Mouse (Mus musculus) layer of hippocampus, adult 18-20 months (tissue): ENCODE measurements at regions not wholly inside any gene's neighbourhood (a gene's known extent, or its start where the extent isn't known, plus 50 kb on each side); places are given as distances from the start of the nearest gene placed in this dataset.

Source experiments
- DNase-seq, 2 experiments: peaks; one replicate each; pipeline ENCODE4 v3.0.0; 2022; ENCODE audit warnings: low spot score in 2 of 2

DNA sequence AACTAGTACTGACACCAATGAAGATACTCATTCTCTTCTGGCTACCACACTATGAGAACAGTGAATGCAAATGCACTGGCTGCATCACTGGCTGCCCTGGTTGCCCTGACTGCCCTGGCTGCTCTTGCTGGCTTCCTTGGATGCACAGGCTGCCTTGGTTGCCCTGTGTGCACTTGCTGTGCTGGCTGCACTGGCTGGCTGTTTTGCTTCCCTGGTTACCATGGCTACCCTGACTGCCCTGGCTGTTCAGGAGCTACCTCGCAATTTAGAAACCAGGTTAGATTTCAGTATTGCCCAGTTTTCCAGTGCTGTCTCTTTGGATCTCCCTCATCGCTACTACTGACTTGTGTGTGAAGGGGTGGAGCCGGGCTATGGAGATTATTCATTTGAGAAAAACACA, 175.7 kb downstream of the Fat4 start:
- DNase-seq, result no peak

DNA sequence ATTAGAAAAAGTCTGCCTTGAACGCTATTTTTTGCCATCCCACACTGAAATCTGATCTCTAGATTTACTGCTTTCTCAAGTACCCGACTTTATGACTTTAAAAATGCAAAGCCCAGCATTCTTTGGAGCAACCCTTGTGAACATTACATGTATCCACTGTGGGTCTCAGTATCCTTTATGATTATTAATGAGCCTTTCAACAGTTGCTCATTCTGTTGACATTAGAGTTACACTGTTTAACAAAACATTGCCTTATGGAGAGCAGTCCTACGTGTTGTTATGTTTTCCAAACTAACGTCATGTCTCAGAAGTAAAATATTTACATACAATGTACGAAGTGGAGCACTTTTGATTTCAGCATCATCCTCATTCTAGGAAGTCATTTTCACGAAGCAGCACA, 178.7 kb downstream of the Fat4 start:
- no peak for DNase-seq

DNA sequence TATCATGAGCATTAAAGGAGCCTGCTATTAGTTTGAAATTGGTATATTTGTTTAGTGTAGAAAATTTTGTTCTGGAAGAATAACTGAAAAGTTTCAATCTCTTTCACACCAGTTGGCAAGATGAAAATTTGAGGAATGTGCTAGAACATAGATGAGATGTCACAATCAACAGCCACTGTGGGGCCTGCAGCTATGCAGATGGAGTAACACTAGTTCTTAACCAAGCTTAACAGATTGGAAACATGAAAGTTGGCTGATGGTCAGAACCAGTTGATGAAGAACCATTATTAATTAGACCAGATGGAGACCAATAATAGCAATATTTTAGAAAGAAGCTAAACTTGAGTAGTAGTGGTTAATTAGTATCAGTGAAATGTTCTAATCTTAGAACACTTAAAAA, 182.3 kb downstream of the Fat4 start:
- peak; percentile 22 to 78 for DNase-seq

DNA sequence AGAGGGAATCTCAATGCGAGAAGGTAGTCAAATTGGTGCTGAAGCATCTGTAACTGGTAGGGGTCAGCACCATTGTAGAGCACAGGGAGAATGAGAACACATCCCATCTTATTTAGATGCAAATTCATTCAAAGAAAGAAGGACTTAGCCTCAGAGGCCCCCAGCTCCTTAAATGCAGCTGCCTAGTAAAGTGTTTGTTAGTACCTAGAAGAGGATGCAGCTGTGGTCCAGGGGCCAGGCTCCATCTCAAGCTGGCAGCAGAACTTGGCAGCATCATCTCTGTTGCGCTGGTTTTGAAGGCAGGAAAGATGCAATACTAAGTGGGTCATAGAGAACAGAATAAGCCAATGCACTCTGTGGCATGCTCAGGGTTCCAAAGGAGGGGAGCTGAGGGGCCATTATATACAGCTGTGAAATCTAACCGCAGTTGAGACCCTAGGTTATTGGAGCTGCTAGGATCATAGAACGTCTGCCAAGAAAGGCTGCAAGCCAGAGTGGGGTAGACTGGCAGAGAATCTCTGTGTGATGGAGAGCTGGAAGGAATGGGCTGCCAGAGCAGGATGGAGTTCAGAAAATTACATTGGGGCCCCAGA, 196.0 kb downstream of the Fat4 start:
- no peak for DNase-seq

DNA sequence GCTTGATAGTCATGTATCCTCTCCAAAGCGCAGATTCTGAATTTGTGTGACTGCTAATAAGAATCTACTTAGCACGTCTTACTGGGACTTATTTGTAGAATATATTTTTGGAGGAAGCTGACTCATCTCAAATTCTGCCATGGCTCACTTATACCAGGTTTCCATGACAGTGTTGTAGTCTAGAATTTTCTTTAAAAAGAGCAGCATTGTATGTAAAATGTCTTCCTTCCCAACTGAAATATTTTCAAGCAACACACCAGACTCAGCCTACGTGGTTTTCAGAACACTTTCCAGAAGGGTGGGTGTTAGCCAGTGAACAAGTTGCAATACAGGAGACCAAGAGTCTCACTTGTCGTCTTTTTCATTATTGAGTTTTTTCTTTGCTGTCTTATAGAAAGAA, 202.2 kb downstream of the Fat4 start:
- no peak for DNase-seq

DNA sequence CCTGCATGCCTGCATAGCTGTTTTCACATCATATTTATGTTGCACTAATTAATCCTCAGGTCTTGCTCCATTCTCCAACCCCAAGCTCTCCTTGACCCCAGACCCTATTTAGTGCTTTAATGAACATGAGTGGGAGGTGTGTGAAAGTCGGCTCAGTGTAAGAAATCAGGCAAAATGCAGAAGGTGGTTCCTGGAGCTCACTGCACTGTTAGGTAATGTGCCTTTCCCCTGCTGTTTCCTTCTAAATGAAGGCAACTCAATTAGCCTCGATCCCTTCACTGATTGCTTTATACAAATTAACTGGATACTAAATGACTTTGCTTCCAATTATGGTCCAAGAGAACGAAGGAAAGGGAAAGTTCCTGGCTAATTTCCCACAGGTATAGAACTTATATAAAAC, 215.6 kb downstream of the Fat4 start:
- no peak for DNase-seq

DNA sequence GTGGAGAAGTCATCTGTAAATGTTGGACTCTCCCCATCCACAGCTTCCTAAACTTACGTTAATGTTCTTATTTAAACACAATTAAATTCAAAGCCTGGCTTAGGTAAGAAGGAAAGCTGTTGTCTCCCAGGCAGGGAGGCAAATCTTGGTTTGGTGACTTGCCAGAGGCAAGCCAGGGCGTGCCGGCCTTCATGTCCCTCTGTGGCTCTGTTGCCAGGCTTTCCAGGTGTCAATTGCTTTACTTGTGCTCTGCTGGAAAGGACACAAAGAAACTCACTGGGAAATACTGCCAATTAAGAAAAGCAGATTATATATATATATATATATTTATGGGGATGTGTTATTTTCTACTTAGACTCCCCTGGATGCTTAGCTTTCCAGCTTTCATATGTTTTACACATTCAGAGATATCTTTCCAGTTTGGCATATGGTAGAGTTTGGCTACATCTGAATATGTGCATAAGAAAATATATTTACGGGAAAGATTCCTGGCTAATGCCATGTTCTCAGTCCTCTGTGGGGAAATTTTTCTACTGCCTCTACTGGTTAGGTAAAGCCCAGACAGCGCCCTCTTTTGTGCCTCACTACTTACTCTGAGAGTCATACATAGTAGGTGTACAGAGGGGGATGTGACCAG, 223.1 kb downstream of the Fat4 start:
- no peak for DNase-seq

DNA sequence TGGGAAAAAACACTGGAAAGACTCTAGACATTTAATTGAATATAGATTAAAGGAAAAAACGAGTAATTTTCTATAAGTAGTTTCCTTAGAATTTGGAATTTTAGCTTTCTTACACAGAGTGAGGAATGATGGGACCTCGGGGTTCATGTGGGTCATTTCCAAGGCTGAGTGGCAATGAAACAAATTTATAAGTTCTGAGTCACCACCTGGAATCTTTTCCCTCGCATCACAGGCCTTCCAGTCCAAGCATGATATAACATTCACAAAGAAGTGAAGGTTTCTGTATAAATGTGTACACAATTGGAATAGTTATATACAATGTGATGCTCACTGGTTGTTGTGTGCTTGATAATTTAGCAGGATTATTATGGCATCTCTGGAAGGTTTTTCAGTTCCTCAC, 227.3 kb downstream of the Fat4 start:
- DNase-seq, result no peak

DNA sequence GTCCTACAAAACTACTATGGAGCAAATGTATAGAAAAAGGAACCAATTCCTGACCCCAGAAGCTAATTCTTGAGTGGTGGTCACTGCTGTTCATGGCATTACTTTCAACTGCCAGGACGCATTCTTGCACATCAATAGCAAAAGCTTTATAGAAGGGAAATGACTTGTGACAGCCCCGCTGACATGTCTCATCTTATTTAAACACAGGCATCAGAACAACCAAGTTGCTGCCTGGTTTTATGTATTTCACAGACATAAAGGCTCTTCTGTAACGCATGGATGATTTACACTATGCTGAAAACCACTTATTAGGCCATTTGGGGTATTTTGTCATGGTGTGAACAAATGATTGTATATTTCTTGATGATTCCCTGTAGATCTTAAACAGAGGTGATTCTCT, 228.1 kb downstream of the Fat4 start:
- DNase-seq, result no peak

DNA sequence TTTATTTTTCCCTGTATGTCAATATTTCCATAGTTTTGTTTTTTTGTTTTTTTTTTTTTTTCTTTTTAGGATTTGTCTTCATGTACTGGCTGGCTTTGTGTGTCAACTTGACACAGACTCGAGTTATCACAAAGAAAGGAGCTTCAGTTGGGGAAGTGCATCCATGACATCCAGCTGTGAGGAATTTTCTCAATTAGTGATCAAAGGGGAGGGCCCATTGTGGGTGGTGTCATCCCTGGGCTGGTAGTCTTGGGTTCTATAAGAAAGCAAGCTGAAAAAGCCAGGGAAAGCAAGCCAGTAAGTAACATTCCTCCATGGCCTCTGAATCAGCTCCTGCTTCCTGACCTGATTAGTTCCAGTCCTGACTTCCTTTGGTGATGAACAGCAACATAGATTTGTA, 228.7 kb downstream of the Fat4 start:
- DNase-seq, result no peak

DNA sequence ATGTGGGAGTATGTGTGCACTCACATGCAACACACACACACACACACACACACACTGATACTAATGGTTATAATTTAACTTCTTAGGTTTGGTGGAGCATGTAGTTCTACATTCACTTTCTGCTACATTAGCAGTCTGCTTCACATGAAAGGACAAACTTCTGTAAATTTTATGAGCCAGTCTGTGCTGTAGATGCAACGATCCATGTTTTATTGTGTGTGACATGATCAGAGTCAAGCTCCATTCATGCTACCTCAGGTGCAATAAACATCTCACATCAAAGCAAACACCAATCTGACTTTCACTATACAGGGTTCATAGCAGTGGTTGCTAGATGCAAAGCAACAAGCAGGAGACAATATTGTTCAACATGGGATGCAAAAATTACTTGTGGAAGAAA, 235.5 kb downstream of the Fat4 start:
- DNase-seq, result no peak

DNA sequence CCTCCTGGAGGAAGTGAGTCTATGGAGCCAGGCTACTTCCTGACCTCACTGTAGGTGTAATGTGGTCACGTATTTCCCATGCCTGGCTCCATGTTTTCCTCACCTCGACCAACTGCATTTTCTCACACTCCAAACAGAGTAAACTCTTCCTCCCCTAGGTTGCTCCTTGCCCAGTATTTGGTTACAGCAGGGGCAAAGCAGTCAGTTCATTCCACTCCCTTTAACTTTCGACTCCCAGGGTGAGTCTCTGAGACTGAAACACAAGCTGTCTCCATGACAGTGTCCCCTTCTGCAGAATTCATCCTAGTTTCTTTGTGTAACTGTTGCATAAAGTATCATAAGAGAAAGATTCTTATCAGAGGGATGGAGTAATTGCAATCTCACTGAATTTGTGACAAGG, 243.8 kb downstream of the Fat4 start:
- DNase-seq, result no peak

DNA sequence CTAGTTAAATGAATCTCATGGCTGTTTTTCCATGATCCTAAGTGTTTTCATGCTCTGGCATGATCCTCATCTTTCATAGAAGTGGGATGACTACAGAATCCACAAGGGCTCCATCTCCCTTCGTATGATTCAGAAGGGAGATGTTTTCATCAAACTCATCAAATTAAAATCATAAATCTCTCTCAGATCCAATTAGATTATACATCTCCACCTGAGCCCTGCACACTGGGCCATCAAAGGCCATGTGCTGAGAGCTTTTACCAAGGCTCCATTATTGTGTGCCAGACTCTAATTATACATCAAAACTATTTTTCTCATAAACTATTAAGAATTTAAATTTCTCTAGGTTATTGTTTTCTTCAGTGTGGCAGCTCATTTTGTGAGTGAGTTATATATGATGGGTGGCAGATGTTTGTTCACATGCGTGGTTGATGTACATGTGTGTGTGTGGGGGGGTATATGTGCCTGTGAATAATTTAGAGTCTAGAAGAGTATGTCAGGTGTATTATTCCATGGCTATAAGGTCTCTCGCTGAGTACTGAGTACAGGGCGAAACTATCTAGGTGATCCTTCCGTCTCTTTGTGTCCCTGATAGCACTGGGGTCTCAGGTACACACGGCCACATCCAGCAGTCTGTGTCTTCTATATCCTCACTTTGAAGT, 278.4 kb downstream of the Fat4 start:
- no peak for DNase-seq

DNA sequence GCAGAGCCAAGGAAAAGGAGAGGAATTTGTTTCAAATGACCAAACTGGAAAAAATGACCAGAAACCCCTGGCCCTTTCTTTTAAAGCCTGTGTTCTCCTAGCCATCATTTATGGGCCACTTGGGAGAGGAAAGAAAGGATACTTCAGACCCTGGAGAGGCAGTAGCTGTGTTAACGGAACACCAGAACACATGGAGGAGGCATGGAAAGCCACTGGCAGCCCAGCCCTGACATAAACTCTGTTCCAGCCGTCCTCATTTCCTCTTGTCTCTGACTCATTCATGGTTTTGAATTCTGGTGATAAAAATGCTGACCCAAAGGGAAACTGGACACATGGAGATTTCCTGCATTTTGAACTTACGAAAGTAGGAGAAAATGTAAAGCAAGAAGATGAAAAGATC, 295.9 kb downstream of the Fat4 start:
- DNase-seq, result no peak

DNA sequence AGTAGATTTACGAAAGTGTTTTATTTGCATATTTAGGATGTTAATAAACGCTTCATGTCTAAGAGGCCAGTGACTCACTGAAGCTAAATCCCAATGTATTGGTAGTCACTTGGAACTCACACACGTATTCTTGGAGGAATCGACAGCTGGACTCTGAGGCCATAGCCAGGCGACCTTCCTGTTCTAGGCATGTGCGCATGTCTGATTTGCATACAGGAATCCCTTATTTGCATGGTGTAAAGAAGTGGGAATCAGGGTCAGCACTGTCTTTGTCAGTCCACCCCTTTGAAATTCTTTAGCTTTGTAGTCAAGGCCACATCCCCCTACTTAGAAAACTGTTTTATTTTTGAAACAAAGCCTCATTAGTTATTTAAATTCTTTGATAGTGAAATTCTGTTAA, 308.4 kb downstream of the Fat4 start:
- DNase-seq, result no peak

DNA sequence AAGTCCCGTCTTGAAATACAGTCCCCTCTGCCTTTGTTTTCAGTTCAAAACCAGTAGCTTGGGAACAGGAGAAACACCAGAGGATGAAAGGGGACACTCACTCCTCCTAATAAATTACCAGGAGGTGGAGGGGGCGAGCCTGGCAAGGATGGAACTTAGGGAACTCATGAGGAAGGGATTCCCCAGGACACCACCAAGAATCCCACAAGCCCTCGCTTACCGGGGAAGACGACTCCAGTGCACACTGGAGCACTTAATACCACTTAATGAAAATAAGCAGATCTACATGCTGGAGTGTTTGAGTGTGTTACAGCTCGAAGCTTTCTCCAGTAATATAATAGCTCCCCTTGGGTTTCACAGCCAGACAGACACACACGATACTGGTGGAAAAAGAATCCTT, 315.9 kb downstream of the Fat4 start:
- DNase-seq, result no peak

DNA sequence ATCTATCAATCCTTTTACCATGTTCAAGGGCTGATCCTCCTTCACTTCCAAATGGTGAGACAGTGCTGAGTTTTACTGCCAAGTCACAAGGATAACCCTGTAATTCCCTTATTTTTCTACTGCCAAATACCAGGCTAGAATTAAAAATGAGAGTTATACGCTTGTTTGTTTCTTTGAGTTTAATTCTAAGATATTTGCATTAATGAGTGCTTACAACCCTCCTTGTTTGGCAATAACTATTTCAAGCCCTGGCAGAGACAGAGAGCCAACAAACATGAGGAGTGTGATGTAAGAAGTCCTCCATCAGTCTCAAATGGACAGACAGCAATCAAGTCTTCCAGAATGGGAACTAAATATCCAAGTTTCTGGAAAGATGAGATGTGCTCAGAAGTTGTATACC, 321.9 kb downstream of the Fat4 start:
- DNase-seq, result no peak

DNA sequence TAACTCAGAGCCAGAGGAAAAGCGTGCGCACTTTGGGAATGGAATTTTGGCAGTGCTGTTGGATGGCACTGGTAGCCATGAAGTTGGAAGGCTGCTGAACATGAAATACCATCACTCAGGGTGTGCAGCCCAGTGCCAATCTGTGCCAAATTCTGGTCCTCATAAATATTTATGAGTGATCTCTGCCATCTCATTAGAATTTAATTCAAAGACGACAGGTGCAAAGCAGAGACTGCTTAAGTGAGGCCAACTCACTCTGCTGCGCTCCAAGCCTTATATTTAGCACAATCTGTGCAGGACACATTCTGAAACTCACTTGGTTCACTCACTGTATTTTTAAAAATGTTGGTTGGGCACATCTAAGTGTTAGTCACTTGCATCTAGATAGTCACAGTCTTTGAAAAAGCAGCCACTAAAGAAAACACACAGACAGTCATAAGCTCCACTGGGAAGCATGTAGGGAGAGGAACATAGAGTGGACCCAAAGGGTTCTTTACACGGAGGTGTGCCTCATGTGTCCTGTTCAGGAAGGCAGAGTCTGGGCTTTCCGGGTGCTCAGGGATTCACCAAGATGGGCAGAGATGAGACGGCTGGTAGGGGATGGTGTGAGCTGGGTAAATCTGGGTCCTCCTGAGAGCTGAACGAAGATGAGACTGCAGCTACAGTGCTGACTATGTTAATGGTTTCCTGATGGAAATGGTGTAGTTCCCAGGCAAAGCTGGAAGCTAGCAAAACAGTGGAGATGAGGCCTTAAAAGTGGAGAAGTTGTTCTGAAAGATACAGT, 322.8 kb downstream of the Fat4 start:
- peak; percentile 31 to 79 for DNase-seq

DNA sequence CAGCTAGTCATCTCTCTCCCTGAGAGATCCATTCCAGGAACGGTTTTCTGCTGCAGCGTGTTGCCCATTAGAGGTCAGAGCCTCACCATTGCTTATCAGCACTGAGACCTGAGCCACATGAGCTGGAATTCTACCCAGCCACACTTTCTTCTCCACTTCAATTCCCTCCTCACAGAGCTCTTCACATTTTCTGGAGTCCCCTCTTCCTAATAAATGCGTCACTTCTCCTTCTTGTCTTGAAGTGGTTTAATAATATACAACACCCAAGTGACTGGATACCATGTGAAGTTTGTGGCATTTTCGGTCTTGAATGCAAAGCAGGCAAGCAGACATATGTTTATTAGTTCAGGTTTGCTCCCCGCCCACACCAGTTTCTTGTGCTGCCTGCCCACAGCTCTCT, 324.9 kb downstream of the Fat4 start:
- DNase-seq, result no peak

DNA sequence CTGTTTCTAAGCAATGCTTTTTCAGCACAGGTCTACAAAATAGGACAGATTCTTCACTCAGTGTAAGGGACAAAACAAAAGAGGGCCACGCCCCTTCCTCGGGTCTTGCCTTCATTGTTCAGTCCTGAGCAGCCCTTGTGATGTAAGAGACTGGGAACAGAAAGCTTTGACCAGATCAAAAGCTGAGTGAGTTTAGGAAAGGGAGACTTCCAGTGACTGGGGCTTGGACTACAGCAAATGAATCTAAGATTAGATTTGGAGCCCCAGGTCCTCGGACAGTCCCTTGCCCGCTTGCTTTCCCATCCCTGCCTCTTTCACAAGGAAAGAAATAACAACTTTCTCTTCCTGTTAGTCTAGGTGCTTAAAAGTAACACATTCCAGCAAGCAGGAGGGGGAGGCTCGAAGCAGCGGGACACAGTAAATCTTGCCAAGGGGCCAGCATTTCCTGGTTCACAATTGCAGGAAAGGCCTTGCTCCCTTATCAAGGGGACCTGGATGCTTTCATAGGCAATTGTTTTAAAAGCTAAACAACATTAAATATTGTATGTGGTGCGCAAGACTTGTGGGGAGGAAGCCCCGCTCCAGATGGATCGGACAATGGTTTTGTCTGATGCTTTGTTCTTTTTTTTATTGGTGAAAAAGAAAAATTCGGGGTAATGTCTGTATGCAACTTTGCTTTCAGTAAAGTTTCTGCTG, 333.4 kb downstream of the Fat4 start:
- DNase-seq, result no peak

DNA sequence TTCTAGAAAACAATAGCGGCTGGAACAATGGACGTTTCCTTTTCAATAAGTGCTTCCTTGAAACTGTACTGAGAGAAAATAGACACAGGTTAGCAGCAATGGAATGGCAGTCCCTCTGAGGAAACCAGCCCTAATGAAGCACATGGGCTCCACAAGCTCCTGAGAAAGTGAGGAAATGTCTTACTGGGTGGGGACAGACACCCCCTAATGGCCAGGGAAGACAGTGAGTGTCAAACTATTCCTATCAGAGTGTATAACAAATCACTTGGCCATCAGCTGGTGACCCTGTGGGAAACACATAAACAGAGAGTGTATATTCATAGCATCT, 333.9 kb downstream of the Fat4 start:
- no peak for DNase-seq

DNA sequence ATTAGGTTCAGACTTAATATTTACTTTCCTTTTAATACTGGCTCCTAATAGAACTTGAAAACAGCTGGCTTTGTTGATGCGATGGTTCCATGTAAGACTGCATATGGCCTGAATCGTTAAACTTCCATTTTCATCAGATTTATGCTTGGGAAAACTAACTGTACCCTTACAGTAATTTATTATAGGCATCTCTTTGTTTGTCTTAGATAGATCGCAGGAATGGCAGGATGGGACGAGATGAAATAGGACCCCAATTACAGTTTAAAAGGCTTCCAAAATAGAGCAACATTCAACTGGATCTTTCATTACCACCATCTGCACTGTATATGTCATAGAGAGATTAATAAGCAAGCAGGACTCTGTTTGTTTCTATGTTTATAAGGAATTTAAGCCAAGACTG, 335.3 kb downstream of the Fat4 start:
- no peak for DNase-seq
